Mouse (Mus musculus) gastrocnemius, postnatal 14 days (tissue): Measurements from ENCODE around the gene Ptpn13. TPM values are rescaled to one million over a fixed set of nuclear protein-coding genes. Genes with fewer than 3 reads are reported as not detected.
A peak's percentile ranks its signal among the peaks of the same experiment; 100 is the strongest.

Experiments used
- DNase-seq: peaks from one replicate; pipeline ENCODE4 v3.0.0; 2021; ENCODE audit warnings: mixed read lengths
- intact Hi-C: fragments of 180-260 bp; cut with DNase I; formaldehyde crosslinking; loops from one replicate; pipeline ENCODE4 v1.15.1; 2025; ENCODE audit warnings: low total_unique reads
- total RNA-seq, 2 experiments: library from RNA; stranded (reverse); gene quantifications; 2 replicates each; pipeline ENCODE4 v1.2.3; 2021

The Ptpn13 gene
- total RNA-seq, 2 experiments from 2014 or later: 5.4 to 6.0 TPM

DNA sequence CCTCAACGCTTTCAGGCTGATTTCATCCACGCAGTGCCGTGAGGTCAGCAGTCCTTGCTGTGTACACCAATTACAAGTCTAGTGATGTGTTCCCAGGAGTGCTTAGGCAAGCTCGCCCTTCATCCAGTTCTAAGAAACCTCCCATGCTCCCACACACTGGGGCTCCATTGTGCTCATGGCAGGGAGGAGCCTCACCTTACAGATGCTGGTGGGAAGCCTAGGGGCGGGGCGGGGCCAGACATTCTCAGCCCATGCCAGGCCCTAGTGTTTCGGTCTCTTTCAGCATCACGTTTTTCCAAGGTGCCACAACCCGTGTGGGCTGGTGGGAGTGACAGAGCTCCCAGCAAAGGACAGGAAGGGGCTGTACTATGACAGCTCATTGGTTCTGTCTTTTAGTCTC is 192.2 kb downstream of the Ptpn13 start:
- intact Hi-C loops: no loop called here
- DNase-seq: no peak

DNA sequence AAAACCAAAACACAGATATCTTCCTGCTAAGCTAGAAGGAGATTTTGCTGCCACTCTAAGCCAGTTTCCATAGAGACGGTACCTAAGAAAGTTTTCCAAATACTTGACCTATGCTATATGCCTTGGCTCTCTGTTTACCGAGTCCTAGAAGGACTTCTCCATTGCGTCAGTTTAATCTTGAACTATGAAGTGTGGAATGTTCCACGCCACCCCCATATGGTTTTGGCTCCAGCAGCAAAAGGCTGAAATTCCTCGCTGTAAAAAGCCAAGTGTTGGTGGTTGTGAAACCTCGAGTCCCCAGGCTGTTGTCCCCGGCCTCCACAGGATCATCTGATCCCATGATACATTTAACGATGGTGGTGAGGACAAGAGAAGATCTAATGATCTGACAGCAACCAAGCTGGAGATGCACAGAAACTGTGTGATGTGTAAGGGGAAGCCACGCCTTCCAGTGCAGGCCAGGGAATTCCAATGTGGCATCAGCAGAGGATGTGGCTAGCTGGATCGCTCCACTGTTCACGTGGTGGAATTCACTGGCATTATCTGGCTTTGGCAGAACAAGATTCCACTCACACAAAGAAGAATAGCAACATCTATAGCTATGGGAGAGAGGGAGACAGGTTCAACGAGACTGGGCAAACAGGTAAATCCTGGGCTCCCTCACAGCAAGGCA is 195.4 kb downstream of the Ptpn13 start:
- intact Hi-C loops: no loop called here
- DNase-seq: no peak

DNA sequence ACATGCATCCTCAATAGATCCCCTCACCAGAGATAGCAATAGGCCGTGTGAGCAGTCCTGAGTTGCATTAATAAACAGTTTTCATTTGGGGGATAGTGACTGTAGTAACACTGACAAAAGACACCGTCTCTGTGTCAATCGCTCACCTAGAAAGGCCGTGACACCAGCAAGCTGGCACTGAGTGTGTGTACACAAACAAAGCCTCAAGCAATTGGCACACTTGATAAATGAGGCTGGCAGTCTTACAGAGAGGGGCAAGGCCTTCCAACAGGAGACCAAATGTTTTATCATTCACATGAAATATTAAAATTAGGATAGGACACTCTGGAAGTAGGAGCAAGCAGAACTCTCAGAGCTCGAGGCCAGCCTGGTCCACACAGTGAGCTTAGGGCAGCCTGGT is 197.3 kb downstream of the Ptpn13 start:
- DNase-seq: no peak
- intact Hi-C loops: no loop called here

DNA sequence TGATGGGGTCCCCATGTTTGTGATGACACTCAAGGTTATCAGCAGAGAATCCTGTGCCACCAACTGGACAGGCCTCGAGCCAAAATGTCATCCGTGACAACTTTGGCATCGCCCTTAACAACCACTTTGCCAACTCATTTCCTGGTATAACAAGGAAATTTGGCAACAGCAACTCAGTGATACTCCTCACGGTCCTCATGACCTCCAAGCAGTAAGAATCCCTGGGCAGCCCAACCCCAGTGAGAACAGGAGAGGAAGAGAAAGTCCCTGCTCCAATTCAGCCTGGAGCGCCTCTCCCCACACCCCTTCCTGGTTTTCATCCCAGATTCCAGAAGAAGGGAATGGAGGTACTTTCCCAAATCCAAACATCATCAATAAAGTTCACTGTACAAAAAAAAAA is 199.8 kb downstream of the Ptpn13 start:
- intact Hi-C loops: no loop called here
- DNase-seq: no peak

DNA sequence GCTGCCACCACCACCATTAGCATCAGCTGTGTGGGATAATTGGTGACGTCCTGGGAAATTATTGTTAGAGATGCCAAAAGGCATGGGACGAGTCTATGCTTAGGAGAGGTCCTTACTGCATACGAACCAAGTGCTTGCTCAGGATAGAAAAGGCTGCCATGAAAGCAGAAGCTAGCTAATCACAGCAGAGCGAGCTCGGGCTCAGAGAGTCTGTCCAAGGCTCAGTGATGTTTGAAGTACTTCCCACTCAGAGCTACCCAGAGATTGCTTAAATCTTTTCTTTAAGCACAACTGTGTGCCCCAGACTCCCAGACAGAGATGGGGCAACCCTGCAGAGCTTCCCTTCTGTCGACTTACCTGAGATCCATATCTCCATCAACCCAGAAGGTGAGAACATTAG is 203.5 kb downstream of the Ptpn13 start:
- no peak for DNase-seq
- intact Hi-C loops: no loop called here

DNA sequence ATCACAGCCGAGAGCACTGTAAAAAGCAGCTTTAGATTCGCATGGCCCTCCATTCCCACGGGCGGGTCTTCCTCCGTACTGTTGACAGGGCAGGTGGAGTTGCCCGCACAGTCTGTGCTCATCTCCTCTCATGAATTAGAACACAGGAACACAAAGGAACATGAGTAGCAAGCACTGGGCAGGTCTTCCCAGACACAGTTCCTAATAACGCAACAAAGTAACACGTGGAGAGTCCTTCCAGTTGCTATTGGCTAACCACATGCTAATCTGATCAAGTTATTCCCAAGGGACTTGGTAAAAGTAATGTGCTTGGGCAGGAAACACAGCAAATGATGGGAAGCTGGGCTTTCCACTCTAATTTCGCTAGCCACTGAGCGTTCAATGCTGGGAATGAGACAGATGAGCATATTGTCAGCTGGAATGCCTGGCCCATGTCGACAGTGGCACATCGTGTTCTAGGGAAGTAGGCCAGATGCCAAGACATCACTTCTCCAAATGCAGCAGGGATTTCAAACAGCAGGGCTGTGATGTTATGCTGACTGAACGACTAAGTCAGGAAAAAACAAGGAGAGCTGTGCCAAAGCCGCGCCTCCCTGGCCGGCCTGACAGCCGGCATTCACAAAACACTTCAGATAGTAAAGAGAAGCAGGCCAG is 204.2 kb downstream of the Ptpn13 start, which contains the start of gene Slc10a6:
Gene Slc10a6 (minus strand): TSS at position 293 of the 654 bp plus-strand sequence.
- intact Hi-C loops: no loop called here
- peak; percentile 80 for DNase-seq

DNA sequence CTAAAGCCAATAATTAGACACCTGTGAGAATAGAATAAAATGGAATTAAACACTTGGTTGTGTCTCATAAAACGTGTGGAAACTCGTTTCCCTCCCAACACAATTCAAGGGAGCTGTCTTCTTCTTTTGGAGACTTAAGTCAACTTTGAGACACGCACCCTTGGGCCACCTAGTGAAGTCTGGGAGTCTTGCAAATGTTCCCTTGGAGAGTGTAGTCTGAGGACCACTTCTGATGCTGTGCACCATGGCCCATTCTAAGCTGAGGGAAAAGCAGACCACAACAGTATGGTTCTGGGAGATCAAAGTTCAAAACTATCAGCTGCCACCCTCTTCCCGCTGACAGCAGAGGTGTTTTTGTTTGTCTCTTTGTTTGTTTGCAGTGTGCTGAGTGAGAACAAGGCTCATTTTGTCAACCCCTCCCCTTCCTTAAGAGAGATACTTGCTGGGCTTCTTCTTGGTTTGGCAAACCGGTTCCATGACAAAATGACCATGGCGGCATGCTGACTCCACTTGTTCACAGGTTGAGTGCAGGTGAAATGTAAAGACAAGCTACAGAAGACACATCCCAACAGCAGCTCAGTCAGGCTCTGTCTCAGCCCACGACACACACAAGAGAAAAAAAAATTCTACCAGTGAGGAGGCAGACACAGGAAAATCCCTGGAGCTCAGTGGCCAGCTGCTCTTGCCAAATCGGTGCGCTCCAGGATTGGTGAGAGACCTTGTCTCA is 205.0 kb downstream of the Ptpn13 start:
- intact Hi-C loops: no loop called here
- no peak for DNase-seq

DNA sequence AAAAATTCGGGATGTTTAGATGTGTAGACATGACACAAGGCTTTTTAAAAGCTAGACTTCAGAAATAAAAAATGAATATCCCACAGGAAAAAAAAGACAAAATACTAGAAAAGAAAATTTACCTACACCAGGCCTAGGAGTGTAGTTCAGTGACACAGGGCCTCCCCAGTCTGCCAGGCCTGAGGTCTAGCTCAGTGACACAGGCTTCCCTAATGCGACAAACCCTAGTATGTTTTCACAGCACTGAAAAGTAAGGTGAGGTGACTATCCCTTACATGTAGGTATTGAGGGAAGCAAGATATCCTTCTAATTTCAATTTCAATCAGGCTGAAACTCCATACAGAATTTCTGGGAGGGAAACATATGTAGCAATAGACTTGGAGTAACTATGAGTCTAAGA is 212.2 kb downstream of the Ptpn13 start:
- DNase-seq: no peak
- intact Hi-C loops: no loop called here

DNA sequence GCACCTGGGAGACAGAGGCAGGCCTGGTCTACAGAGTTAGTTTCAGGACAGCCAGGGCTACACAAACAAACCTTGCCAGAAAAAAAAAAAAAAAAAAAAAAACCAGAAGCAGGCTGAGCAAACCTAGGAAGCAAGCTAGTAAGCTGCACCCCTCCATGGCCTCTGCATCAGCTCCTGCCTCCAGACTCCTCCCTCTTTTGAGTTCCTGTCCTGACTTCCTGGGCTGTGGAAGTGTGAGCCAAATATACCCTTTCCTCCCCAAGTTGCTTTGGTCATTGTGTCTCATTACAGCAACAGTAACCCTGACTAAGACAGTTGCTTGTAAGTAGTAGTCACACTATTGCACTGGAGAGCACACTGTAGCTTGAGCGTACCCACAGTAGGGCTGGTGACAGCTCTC is 219.2 kb downstream of the Ptpn13 start:
- intact Hi-C loops: no loop called here
- DNase-seq: no peak

DNA sequence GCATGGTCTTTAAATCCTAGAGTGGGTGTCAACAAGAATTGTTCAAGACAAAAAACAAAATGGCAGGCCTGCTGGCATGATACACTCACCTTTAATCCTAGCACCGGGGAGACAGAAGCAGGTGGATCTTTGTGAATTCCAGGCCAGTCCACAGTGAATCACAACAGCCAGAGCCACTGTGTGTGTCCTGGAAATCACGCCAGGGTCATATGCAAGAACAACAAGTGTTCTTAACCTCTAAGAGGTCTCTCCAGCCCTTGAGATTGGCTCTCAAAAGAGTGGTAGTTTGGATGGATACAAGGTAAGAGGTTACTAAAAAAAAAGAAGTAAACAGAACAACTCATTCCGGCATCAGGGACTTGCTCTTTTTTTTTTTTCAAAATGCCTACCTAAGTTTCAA is 222.3 kb downstream of the Ptpn13 start:
- no peak for DNase-seq
- intact Hi-C loops: no loop called here

Other genes starting within 250 kb of the Ptpn13 start
- gene Mapk10, start 213.9 kb upstream of the Ptpn13 start, total RNA-seq: under 1 TPM; 0.69 to 0.80 TPM
- gene Slc10a6, start 204.2 kb downstream of the Ptpn13 start, total RNA-seq: 1 to 10 TPM in 1 of 2 experiments, under 1 TPM in 1; 0.47 to 5.4 TPM
- gene 1700016H13Rik, start 230.8 kb downstream of the Ptpn13 start, total RNA-seq: under 1 TPM; 0.18 to 0.47 TPM